Mouse (Mus musculus) 3T3-L1 (cell line): ENCODE measurements around the gene Kars.
A peak's percentile ranks its signal among the peaks of the same experiment; 100 is the strongest.

Source experiments
- DNase-seq: peaks from one replicate; pipeline ENCODE4 v3.0.0-alpha.2; 2015; ENCODE audit warnings: low read depth, low spot score

Gene Kars

GRCm38 (mm10) chr8:112010997-112011815 lies at the start of gene Kars, which contains the start of gene Terf2ip:
Kars (minus strand) TSS chr8:112011323.
Terf2ip (plus strand) TSS chr8:112011398.
- peak; percentile 97 for DNase-seq

DNA sequence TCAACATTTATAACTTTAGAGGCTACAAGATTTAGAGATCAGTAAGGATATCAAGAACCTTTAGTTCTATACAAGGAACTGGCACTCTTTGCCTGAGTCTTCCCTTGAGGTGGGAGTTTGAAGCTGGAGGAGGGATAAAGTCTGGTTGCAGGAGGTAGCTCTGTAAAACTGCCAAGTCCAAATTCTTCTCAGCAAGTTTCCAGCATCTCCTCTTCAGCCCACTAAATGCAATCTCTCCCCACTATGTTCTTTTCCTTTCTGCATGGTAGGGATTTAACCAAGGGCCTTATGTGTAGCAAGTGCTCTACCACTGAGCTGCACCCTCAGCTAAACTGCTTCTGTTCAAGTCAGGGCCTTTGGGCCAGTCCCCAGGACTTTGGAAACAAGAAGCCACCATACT lies 43.3 kb upstream of the Kars start:
- DNase-seq, result no peak

GRCm38 (mm10) chr8:112051537-112051936 lies 40.4 kb upstream of the Kars start:
- DNase-seq, result no peak

- DNase-seq, result no peak
These were observed 38.9 kb upstream of the Kars start for GRCm38 (mm10) chr8:112049984-112050383.

DNA sequence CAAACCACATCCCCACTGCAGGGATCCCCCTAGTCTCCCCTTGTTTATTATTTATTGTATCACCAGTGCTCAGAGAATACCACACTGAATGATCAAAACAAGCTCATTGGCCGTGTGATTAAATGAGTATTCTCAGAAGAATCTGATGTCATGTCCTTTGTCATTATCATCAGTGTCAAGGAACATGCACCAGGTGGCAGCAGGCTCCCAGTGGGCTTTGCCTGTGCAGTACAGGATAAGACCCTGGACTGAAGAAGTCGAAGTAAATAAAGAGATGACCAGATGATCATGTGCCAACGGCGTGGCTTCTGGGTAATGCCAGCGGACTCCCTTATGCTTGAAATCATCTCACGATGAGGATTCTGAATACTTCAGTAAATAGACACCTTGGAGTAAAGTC lies 37.2 kb upstream of the Kars start:
- DNase-seq, result no peak

GRCm38 (mm10) chr8:112045896-112046295 lies 34.8 kb upstream of the Kars start:
- DNase-seq, result peak; percentile 94

GRCm38 (mm10) chr8:112045182-112045581 lies 34.1 kb upstream of the Kars start:
- DNase-seq, result peak; percentile 25

DNA sequence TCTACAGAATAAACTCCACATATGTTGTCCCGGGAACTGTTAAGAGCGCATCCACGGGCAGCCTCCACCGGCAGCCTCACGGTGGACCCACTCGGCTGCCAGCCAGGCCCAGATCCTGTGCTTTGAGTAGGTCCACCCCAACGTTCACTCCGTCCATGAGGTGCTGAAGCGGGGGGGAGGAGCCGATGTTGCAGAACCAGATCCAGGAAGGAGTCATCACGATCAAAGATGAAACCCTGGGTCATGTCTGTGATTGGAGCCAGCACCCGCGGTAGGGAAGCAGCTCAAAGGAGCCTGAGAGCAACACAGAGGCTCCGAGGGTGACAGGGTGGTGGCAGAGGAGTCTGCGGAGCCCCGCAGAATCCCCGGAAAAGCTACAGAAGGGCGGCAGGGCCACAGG lies 26.4 kb upstream of the Kars start:
- DNase-seq, result no peak

GRCm38 (mm10) chr8:112034603-112035002 lies 23.5 kb upstream of the Kars start:
- peak; percentile 89 for DNase-seq

GRCm38 (mm10) chr8:112033071-112033470 lies 21.9 kb upstream of the Kars start:
- DNase-seq, result no peak

GRCm38 (mm10) chr8:112030663-112031062 lies 19.5 kb upstream of the Kars start:
- DNase-seq, result no peak

- no peak for DNase-seq
These were observed 18.3 kb upstream of the Kars start for GRCm38 (mm10) chr8:112029455-112029854.

DNA sequence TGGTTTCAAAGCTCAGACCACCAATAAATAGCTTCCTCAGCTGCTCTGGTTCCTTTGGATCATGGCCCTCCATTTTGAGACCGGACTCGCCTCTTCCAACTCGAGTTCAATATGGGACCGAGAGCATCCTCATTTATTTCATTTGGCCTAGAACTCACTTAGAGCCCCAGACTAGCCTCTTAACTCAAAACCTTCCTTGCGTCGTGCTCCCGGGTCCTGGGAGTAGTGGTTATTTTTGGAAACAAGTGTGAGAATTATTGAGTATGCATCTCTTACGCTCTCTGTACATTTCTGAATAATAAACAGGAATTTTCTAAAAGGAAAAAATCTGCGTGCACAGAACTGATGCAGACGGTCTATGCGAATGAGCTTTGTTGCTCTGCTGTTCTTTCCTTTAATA lies 3.8 kb upstream of the Kars start, which contains the start of gene Gm6793:
TSS of gene Gm6793 (minus strand) at position 101 of the 400 bp plus-strand sequence.
- DNase-seq, result no peak

- peak; percentile 46 for DNase-seq
These were observed 706 bp upstream of the Kars start for GRCm38 (mm10) chr8:112011816-112012242.

GRCm38 (mm10) chr8:112009558-112009957 lies 1.6 kb downstream of the Kars start:
- DNase-seq, result no peak

DNA sequence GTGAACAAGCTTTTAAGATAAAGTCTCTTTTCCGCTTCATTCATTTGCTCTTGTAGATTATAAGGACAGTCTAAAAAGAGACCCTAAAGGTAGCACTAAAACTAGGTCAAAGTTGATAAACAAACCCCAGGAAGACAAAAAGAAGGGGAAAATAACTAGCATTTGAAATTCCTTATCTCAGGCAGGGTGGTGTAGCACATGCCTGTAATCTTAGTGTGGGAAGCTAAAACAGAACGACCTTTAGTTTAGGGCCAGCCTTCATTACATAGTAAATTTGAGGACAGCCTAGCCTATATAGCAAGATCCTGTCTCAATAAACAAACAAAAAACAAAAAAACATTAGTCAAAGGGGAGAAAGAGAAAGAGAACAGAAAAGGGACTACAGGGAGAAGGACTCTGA lies 3.5 kb downstream of the Kars start:
- DNase-seq, result no peak

GRCm38 (mm10) chr8:112005601-112006000 lies 5.5 kb downstream of the Kars start:
- DNase-seq, result no peak

- DNase-seq, result no peak
These were observed 6.4 kb downstream of the Kars start for GRCm38 (mm10) chr8:112004754-112005153.

GRCm38 (mm10) chr8:111992703-111993039 lies 18.5 kb downstream of the Kars start:
- no peak for DNase-seq

- DNase-seq, result peak; percentile 93
These were observed 19.0 kb downstream of the Kars start, which contains the start of gene Adat1 for GRCm38 (mm10) chr8:111992013-111992702. Adat1 (minus strand) TSS chr8:111992302.

- no peak for DNase-seq
These were observed 19.8 kb downstream of the Kars start for GRCm38 (mm10) chr8:111991278-111991677.

- peak; percentile 95 for DNase-seq
These were observed 21.2 kb downstream of the Kars start for GRCm38 (mm10) chr8:111989911-111990310.

- peak; percentile 33 for DNase-seq
These were observed 26.6 kb downstream of the Kars start for GRCm38 (mm10) chr8:111984511-111984910.
